Mouse (Mus musculus) E14TG2a.4 (cell line): ENCODE measurements around the gene Jmjd4.

Experiments
- H3K27me3 ChIP-seq: 2 replicates; pipeline ENCODE4 v1.6.1; 2014; ENCODE audit warnings: low read length, control low read depth; ENCODE audit not compliant: insufficient read depth
- H3K36me3 ChIP-seq: 2 replicates; pipeline ENCODE4 v1.6.1; 2014; ENCODE audit warnings: low read length, control low read depth; ENCODE audit not compliant: insufficient read depth
- H3K4me1 ChIP-seq: replicated peaks from 2 replicates; pipeline ENCODE4 v1.6.1; 2014; ENCODE audit warnings: low read depth, low read length, control low read depth
- H3K4me3 ChIP-seq: replicated peaks from 2 replicates; pipeline ENCODE4 v1.5.1; 2014; ENCODE audit warnings: mild to moderate bottlenecking, low read length
- H3K9me3 ChIP-seq: 2 replicates; pipeline ENCODE4 v1.6.1; 2014; ENCODE audit warnings: low read length, control low read depth
- CTCF ChIP-seq: conservative IDR thresholded peaks from 2 replicates; pipeline ENCODE4 v1.5.1; 2014; ENCODE audit warnings: low read length
- NANOG ChIP-seq: IDR thresholded peaks from 2 replicates; pipeline ENCODE4 v1.6.1; 2014; ENCODE audit warnings: borderline replicate concordance, low read length, mixed read lengths
- POU5F1 ChIP-seq: IDR thresholded peaks from 2 replicates; pipeline ENCODE4 v1.6.1; 2014; ENCODE audit warnings: low read length, borderline replicate concordance

The Jmjd4 gene

GRCm38 (mm10) chr11:59506713-59507074 is 56.8 kb downstream of the Jmjd4 start:
- Histone ChIP-seq H3K9me3 (no peaks in the 10 kb centered on the region), H3K27me3 (peaks cover 10% of the 10 kb centered on the region), H3K36me3 (peaks cover 64% of the 10 kb centered on the region), H3K4me3 (peak overlapping the region; percentile 97), H3K4me1 (peaks cover 67% of the 10 kb centered on the region)
- TF ChIP-seq CTCF (no peak), POU5F1 (no peak), NANOG (no peak)
